Mouse (Mus musculus): Measurements from ENCODE around the gene Amigo3.

- no peak for TF ChIP-seq CTCF (IDR thresholded peaks at IDR 0.05; ENCODE audit: extremely low read depth, insufficient read length, insufficient replicate concordance, low read depth, low read length)
- TF ChIP-seq POLR2A (IDR thresholded peaks at IDR 0.05; ENCODE audit: low read depth, low read length): no peak
Observed at GRCm38 (mm10) chr9:108085261-108085660, 32.3 kb downstream of the Amigo3 start.

Data from small intestine, adult 2 months (tissue).